Mouse (Mus musculus) telencephalon, adult 2 months (tissue): ENCODE results near the gene Egfr.
A peak's percentile ranks its signal among the peaks of the same experiment; 100 is the strongest.

Experiments used
- DNase-seq: peaks from one replicate; pipeline ENCODE4 v3.0.0-alpha.2; 2011; ENCODE audit warnings: low read depth, low spot score

The Egfr gene

DNA sequence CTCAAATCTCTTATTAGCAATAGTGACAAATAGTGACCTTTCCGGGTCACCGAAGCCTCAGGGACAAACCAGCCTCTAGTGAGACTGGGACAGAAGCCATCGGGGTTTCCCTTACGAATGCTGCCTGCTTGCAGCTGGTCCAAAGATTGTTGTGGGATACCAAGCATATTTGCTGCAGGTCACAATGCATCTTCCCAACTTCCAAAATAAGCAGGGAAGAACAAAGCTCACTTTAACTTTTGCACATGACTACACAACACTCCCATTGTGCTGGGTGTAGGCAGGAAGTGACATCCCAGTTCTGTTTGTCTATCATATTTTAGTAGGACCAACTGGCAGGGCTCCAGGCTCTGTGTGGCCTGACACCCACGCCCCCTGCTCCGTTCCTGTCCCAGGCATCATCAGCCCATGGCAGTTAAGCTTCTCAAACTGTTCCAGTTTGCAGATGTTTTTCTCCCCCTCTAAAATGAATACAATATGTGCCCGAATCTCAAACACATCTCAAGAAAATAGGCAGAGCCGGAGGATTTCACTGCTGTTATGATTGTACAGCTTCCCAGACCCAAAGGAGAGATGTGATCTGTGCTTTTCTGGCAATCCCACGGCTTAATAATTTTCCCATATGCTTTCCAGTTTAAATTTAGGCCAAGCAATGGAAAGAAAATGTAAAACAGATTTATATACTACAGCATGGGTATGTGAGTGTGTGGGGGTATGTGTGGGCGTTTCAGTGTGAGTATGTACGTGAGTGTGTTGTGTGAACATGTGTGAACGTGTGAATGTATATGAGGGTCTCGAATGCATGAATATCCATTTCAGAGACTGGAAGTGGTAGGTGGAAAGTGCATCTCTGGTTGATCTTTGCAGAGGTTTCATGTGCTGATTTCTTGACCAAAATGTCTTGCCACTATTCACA is 143.7 kb downstream of the Egfr start:
- DNase-seq, result peak; percentile 43

DNA sequence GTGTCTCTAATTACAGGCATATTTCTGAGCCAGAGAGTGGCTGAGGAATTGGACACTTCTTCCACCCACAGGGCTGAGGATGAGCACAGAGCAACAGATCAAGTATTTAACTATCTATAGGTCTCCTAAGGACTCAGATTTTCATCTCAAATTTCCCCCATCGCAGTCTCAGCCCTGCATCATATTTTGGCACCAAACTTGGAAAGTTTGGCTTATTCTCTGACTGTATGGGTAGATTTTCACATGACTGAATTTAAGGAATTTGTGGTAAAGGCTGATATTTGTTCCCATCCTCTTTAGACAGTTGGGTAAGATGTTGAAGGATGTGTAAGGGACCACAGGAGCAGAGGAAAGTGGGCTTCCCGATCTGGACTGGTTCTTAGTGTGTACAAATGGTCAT is 145.7 kb downstream of the Egfr start:
- no peak for DNase-seq

DNA sequence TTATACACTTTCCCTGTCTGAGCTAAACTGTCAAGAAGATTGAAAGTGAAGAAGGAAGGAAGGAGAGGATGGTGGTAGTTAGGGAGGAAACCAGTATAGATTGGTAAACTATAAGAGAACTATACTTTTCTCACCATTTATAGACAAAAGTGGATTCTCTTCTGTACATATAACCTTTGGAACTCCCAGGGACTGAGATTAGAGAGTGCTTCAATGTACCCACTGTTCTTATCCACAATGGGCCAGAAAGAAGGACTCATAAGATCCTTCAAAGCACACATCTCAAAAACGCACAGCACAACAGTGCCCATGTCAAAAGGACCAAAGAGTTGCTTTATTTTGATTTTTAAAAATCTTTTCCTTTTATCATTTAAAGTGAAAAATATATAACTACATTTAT is 148.2 kb downstream of the Egfr start:
- DNase-seq, result no peak

DNA sequence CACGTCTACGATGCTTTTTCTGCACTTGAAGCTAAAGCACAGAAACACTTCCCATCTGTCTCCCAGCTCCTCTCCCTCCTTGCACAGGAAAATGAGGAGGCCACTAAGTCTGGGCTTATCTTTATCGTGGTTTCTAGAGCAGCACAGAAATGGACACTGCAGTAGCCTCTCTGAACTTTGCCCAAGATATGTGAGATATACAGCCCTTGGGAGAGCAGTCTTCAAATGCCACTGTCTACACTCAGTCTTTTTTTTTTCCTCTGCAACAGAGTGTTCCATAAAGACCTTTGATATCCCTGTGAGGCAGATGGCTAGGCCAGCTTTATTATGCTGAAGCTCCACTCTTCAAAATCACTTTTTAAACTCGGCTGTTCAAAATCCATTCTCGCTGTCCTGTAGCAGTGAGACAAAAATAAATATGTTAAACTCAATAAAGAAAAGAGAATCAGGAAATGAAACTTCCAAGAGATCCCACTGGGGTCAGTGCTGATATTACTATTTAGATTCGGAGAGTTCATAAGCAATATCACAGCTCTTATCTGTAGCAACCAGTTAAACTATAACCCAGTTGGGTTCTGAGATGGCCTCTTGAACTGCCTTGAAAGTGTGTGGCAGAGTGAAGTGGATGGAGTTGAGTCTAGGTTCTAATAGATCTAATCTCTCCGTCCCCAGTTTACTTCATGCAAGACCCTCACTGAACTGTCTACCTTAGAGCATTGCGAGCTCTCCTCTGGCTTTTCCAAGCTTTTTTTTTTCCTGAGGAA is 148.8 kb downstream of the Egfr start:
- DNase-seq, result no peak

DNA sequence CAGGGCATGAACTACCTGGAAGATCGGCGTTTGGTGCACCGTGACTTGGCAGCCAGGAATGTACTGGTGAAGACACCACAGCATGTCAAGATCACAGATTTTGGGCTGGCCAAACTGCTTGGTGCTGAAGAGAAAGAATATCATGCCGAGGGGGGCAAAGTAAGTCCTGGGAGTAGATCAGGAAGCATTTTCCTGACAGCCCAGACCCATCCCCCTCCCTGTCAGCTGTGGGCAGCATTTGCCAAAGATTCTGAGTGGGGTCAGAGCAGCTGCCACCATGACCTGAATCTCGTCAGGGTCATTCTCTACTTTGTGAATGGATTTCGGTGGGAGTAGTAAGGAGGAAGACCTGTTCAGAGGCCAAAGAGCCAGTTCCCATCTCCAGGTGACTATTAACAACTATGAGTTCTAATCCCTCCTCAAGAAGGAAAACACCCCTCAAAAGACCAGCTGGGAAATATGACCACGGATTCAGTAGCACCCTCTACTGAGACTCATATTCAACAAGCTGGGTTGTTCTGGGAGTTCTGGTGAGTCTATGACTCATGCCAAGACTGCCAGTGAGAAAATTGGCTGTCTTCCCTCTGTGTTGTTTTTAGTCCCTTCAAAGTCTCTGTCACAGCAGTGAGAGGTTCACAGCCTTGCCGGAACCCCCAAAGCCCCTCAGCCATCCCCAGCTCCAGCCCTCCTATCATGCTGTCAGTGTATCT is 152.5 kb downstream of the Egfr start:
- DNase-seq, result peak; percentile 56

DNA sequence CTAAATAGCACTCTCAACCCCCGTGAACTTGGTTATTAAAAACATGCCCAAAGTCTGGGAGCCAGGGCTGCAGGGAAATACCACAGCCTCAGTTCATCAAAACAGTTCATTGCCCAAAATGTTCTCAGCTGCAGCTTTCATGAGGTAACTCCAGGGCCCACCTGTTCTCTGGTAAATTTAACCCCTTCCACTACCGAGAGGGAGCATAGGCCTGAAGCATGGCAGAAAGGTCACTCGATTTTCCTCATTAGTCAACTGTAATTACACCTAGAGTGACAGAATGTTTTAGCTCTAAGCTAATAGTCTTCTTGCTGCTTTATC is 153.0 kb downstream of the Egfr start:
- DNase-seq, result no peak

DNA sequence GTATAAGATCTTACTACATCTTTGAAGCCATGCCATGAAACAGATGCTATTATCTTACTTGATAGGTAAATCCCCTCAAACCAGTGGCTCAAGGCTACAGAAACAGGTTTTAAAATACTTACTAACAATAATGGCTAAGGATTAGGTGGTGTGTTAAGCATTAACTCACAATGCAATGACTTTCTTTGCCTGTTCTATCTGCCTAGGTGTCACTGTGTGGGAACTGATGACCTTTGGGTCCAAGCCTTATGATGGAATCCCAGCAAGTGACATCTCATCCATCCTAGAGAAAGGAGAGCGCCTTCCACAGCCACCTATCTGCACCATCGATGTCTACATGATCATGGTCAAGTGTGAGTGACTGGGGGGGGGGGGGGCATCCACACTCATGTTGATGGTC is 154.5 kb downstream of the Egfr start:
- DNase-seq, result no peak

DNA sequence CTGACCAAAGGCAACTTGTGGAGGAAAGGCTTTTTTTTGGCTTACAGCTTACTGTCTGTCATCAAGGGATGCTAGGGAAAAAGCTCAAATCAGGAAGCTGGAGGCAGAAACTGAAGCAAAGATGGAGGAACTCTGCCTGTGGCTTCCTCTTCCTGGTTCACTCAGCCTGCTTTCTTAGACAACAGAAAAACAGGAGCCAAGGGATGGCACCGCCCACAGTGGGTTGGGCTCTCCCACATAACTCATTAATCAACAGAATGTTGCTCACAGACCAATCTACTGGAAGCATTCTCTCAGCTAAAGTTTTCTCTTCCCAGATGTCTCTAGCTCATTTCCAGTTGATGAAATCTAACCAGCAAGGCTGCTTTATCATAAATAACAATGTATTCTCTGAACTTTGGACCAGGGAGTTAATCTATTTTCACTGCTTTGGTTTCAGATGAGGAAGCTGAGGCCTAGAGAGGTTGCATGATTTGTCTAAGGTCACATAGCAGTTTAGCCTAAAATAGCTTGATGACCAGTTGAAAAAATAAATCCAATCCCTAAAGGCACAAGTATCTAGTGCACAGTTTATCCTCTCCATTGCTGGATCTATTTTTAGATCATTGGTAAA is 155.6 kb downstream of the Egfr start:
- no peak for DNase-seq

DNA sequence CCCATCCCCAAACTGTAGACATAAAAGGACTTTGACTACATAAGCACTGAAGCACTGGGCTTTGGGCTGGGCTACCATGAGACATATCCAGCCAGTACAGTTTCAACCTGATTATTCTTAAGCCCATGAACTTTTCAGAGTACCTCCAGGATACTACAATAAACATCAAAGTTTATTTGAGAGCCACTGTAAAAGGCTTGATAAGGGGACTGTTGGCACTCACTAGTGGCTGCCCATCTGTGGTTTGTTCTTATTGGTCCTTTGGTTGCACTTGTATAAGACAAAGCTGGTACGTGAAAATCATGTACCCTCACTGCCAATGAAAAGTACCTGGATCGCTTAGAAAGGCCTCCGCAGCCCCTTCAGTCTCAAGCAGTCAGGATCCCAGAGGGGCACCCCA is 162.8 kb downstream of the Egfr start:
- no peak for DNase-seq

DNA sequence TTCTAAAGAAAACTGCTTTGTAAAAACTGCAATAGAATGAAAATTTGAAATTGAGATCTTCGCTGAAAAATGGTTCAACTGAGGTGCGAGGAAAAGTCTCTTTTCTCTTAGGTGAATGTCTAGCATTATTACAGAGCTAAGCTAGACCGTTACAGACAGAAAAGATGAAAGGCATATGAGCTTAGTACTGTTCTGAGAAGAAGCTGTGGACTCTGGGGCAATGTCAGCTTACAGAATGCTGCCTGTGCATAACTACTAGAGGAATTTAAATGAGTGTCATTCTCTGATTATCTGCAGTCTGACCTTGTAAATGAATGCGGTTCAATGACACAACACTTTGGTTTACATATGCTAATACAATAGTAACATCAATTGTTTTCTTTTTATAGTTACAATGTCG is 163.8 kb downstream of the Egfr start:
- no peak for DNase-seq

DNA sequence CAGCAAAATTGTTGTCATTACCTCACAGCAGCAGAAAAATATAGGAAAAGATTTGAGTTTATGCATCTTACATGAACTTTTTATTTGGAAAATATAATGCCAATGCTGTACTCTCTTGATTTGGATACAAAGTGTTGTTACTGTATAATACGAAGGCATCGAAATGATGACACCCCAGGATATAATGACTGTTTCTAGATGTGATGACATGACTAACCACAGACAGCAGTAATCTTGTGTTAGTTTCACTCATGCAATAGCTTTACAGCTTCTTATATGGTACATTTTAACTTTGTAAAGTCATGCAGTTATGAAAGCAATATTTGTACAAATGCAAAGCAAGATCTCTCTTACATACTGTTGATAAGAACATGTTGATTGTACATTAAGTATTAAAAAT is 165.5 kb downstream of the Egfr start:
- DNase-seq, result no peak

DNA sequence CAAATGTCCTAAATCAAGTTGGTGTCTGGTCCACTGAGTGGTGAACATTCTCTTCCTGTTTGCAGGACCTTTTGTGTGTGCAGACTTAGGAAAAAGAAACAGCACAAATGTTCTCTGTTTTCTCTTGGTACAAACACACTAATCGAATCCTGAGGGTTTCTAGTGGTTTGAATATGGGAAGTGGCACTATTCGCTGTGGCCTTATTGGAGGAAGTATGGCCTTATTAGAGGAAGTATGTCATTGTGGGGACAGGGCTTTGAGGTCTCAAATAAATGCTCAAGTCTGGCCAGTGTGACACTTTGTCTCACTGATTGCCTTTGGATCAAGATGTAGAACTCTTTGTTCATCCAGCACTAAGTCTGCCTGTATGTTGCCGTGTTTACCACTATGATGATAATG is 180.2 kb downstream of the Egfr start:
- no peak for DNase-seq

DNA sequence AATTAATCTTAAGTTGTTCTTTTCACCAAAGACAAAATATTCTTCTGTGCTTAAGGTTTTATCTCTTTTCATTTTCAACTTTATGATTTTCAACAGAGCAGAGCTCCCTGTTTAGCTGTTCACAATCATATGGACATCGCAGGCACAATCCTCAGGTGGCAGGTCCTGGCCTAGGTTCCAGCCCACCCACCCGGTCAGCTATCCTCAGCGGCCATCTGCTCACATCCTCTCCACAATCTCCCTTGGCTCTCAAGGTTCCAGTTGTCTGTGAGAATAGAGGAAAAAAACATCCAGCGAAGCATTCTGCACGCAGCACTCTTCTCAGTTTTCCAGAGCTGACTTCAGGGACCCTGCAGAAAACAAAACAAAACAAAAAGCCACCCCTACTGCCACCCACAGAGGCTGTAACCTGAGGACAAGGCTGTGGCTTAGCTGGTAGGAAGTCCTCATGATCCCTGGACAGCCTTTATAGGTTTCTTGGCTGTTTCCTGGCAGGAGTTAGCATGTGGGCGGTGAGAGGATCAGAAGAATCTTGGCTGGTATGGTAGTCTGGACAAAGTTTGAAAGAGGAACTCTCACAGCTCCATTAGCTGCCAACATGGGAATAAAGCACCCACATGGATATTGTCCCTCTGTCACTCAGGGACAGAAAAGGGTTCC is 183.7 kb downstream of the Egfr start:
- DNase-seq, result no peak

DNA sequence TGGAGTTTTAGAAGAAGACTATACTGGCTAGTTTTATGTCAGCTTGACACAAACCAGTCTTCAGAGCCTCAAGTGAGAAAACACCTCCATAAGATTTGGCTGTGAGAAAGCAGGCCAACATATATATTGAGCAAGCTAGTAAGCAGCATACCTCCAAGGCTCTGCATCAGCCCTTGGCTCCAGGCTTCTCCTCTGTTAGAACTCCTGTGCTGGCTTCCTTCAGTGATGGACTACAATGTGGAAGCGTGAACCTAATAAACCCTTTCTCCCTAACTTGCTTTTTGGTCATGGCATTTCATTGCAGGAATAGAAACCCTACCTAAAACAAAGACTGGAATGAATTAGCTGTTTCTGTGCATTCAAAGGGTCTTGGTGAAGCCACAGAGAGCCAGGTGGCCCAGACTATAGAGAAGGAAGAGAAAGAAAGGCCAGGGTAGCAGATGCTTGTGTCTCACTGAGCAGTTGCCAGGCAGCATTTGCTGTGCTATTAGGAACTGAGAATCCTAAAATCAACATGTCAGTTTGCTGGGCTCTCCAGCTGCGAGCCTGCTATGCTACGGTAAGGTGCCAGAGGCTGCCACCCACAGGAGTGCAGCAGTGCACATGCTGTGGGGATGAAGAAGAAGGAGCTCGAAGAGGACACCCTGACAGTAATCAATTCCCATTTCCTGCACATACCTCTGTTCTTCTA is 189.2 kb downstream of the Egfr start:
- DNase-seq, result no peak

DNA sequence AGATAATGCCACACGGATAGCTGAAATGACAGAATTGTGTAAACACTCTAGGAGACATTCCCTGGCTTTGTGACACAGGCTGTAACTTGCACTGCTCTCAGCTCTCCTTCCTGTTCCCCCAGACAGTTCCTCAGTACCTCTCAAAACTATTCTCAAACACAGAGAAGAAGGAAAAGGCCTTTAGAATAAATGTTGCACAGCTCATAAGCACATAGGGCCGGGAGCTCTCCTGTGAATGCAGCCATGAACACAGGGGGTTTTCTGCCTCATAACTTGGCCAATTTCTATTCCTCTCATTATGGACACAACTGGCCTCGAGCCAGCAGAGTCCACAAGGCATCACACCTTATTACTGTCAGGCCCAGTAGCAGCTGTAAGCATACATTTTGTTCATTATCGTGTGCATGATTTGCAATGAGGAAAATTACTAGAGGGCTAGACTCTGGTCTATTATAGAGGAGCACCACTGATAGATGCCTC is 190.0 kb downstream of the Egfr start:
- DNase-seq, result no peak

DNA sequence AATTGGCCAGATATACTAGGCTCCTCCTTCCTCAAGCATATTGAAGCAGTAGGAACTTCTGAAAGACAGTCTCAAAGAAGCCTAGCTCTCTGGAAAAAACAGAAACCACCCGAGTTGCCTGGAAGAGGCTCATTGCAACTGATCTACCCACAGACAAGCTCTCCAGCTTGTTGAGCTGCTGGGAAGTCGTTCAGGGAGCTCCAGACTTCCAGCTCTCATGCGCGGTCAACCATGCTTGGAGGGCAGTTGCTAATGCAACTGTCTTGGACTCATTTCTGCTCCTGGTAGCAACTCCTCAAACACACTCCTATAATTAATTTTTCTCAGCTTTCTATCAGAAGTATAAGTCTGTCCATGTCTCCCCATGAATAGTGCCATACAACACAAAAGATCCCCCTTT is 191.0 kb downstream of the Egfr start:
- DNase-seq, result no peak

DNA sequence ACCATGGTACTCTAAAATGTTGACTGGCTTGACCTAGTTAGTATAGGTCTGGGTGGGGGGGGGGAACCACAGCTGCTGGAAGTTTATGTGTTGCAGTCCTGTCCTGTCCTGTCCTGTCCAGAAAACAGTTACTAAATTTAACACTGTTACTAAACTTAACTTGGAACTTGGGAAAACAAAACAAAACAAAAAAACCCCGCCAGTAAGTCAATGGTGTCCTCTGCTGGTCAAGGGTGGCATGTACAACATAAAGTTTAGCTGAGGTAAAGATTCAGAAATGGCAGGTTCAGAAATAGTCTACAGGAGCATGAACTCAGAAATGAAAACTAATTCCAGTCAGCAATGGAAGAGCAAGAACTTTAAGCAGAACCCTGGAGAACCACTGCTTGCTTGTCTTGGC is 196.8 kb downstream of the Egfr start:
- no peak for DNase-seq

DNA sequence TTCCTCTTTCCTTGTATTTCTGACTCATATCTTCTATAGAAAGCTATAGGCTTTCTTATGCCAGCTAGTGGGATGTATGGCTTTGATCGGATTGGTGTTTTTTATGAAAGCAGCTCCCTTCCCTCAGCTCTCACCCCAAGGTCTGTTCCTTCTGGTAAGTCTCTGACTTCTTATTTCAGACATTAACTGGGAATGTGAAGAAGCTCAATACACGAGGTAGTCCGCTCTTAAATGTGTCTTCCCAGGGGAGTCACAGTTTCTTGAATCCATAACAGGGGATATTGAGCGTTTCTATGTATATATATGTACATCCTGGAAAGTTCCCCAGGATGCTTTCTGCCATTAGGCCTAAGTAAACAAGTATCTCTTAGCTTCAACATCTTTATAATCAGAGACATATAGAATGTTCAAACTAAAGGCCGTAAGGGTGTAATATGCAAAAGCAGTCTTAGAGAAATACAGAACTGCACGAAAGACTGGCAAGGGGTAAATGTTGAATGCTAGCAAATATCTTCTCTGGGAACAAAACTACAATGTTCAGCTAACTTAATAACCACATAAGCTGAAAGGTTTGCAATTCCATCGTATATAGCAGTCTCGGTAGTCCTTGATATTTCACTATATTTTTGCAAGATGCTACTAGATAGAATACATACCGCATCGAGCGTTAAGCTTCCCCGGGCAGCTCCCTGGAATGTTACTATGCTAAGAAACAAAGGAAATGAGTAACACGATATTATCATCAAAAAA is 198.4 kb downstream of the Egfr start:
- DNase-seq, result no peak

DNA sequence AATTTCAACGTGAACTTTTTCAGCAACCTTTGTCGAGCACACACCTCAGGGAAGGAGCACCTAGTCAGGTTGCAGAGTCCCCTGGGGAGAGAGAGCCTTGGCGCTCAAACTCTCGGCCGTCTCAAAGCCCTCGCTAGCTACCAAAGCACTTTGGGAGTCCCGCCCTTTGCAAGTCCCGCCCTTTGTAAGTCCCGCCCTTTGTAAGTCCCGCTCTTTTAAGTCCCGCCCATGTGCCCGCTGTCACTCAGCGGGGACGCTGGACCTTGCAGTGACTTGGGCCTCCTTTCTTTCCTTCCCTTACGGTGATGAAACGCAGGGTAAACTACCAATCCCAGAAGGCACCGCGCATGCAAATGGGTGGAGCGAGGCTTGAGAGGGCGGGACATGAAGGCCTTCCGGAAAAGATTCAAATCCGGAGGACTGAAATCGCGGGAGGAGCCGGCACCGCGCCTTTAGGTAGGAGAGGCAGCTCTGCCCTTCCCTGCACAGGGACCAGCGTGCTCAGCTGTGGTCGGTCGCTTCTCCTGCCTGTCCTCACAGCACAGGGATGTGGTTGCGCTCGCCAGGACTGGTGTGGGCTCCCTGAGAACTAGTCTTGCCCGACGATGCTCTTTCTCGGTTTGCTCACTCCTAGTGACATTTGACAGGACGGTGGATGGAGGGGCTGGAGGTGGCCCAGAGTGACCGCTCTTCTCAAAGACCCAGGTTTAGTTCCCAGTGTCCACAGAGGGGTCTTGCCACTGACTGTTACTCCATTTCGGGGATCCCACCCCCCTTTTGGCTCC is 199.2 kb downstream of the Egfr start, which contains the start of gene Fbxo48:
Gene Fbxo48 (plus strand): TSS at position 400 of the 785 bp plus-strand sequence.
- DNase-seq, result peak; percentile 97

DNA sequence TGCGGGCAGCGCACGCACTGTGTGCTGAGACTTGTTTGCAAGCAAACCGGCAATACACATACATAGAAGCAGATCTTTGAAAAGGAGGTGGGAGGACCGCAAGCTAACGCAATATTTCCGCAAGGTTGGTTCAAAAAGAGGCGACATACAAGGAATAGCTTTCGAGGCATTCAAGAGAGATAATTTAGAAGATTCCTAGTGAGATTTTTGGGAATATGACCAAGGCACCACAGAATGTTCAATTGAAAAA is 199.7 kb downstream of the Egfr start:
- DNase-seq, result no peak
